Mouse (Mus musculus): ENCODE measurements at regions not wholly inside any gene's neighbourhood (a gene's known extent, or its start where the extent isn't known, plus 50 kb on each side); places are given as distances from the start of the nearest gene placed in this dataset.
A peak's percentile ranks its signal among the peaks of the same experiment; 100 is the strongest.
"Not testable (repeated sequence)": the region's sequence is repeated elsewhere in the genome, so short reads cannot be mapped to it uniquely, and the experiment has no call there.

DNA sequence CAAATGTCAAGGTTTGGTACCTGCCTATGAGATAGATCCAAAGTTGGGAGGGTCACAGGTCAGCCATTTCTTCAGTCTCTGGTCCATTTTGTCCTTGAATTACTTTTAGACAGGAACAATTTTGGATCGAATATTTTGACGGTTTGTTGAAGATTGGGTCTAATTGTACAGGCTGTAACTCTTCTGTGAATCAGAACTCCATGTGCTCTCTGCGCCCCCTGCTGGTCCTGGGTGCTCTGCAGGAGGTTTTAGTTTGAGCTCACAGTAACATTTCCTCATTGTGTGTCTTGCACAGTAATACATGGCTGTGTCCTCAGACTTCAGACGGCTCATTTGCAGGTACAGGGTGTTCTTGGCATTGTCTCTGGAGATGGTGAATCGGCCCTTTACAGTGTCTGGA, 158.1 kb downstream of the Adam6a start:
- WGBS = 64% methylated on average over 5 of the region's 5 CpGs
- H3K4me3 ChIP-seq (replicated peaks; ENCODE audit: insufficient read depth, low read depth, low read length); DNase-seq; H3K27me3 ChIP-seq (ENCODE audit: control insufficient read depth, insufficient read depth, low read length); H3K27ac ChIP-seq (ENCODE audit: insufficient read depth, low read length); H3K4me1 ChIP-seq (ENCODE audit: control insufficient read depth, insufficient read depth, low read length): not testable (repeated sequence)

DNA sequence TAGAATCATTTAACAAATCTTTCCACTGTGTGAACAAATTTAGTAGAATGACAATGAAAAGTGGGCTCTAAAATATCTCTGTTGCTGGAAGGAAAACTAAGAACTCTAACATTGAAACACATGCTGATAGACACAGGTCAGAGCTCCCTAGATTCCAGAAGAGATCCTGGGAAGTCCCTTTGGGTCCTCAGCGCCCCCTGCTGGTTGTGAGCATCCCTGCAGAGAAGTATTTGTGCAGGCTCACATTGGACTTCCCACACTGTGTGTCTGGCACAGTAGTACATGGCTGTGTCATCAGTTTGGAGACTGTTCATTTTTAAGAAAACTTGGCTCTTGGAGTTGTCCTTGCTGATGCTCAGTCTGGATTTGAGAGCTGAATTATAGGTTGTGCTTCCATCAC, 172.7 kb downstream of the Adam6a start:
- not testable (repeated sequence) for H3K27ac ChIP-seq (ENCODE audit: insufficient read depth, low read length); H3K4me1 ChIP-seq (ENCODE audit: control insufficient read depth, insufficient read depth, low read length); H3K27me3 ChIP-seq (ENCODE audit: control insufficient read depth, insufficient read depth, low read length); H3K4me3 ChIP-seq (replicated peaks; ENCODE audit: insufficient read depth, low read depth, low read length)
- WGBS = 0% methylated on average over 1 of the region's 1 CpGs
- peak in 1 of 2 experiments; percentile 6 for DNase-seq

DNA sequence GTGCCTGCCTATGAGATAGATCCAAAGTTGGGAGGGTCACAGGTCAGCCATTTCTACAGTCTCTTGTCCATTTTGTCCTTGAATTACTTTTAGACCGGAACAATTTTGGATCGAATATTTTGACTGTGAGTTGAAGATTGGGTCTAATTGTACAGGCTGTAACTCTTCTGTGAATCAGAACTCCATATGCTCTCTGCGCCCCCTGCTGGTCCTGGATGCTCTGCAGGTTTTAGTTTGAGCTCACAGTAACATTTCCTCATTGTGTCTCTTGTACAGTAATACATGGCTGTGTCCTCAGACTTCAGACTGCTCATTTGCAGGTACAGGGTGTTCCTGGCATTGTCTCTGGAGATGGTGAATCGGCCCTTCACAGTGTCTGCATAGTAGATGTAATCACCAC, 192.1 kb downstream of the Adam6a start:
- WGBS = 62% methylated on average over 4 of the region's 4 CpGs
- TF ChIP-seq CTCF (IDR thresholded peaks at IDR 0.05; ENCODE audit: borderline replicate concordance, insufficient read depth, low read depth, low read length) = no peak
- TF ChIP-seq POLR2A (IDR thresholded peaks at IDR 0.05; ENCODE audit: borderline replicate concordance, insufficient read depth, low read length) = no peak
- H3K4me1 ChIP-seq (ENCODE audit: control insufficient read depth, insufficient read depth, low read length) = no peaks in the 10 kb centered on the region
- H3K27me3 ChIP-seq (ENCODE audit: control insufficient read depth, insufficient read depth, low read length) = no peaks in the 10 kb centered on the region
- no peak overlapping the region for H3K4me3 ChIP-seq (replicated peaks; ENCODE audit: insufficient read depth, low read depth, low read length)
- H3K27ac ChIP-seq (ENCODE audit: insufficient read depth, low read length) = no peak overlapping the region
- DNase-seq = no peak

DNA sequence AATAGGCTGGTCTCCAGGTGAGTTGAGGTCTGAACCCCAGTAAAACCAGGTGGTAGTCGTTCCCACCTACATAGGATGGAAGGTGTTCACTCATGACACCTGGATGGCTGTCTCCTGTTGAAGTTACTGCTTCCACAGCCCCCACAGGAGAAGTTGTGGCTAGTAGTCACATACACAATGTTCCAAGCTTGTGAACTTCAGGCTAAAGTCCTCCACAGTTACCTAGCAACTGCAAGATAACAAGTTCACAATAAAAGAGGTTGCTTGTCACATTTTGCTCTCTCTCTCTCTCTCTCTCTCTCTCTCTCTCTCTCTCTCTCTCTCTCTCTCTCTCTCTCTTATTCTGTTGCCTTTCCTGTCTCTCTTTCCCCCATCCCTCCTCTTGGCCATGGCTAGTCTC, 202.6 kb downstream of the Adam6a start:
- H3K4me3 ChIP-seq (replicated peaks; ENCODE audit: insufficient read depth, low read depth, low read length) = no peak overlapping the region
- no peak for TF ChIP-seq POLR2A (IDR thresholded peaks at IDR 0.05; ENCODE audit: borderline replicate concordance, insufficient read depth, low read length)
- TF ChIP-seq CTCF (IDR thresholded peaks at IDR 0.05; ENCODE audit: borderline replicate concordance, insufficient read depth, low read depth, low read length) = no peak
- WGBS = 39% methylated on average over 1 of the region's 1 CpGs
- H3K27me3 ChIP-seq (ENCODE audit: control insufficient read depth, insufficient read depth, low read length) = no peaks in the 10 kb centered on the region
- no peak overlapping the region for H3K27ac ChIP-seq (ENCODE audit: insufficient read depth, low read length)
- DNase-seq = no peak
- no peaks in the 10 kb centered on the region for H3K4me1 ChIP-seq (ENCODE audit: control insufficient read depth, insufficient read depth, low read length)

DNA sequence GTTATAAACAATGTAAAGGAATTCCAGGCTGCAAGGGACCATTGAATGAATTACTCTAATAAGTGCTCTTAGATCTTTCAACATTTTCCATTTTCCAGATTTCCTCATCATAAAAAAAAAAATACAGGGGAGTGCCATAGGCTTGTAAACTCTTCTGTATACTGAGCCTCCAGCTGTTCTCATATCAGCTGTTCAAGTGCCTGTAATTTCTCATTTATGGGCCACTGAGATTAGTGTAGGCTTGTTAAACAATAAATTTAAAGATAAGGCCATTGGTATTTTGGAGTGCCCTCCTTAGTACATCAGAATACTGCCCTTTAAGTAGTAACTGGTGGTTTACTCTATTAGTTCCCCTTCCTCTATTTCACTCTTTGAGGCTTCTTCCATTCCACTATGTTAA, 204.3 kb downstream of the Adam6a start:
- TF ChIP-seq POLR2A (IDR thresholded peaks at IDR 0.05; ENCODE audit: borderline replicate concordance, insufficient read depth, low read length) = no peak
- no peak for TF ChIP-seq CTCF (IDR thresholded peaks at IDR 0.05; ENCODE audit: borderline replicate concordance, insufficient read depth, low read depth, low read length)
- Histone ChIP-seq H3K4me3 (replicated peaks; ENCODE audit: insufficient read depth, low read depth, low read length) (no peak overlapping the region), H3K27ac (ENCODE audit: insufficient read depth, low read length) (no peak overlapping the region), H3K27me3 (ENCODE audit: control insufficient read depth, insufficient read depth, low read length) (no peaks in the 10 kb centered on the region), H3K4me1 (ENCODE audit: control insufficient read depth, insufficient read depth, low read length) (no peaks in the 10 kb centered on the region)
- DNase-seq = no peak

DNA sequence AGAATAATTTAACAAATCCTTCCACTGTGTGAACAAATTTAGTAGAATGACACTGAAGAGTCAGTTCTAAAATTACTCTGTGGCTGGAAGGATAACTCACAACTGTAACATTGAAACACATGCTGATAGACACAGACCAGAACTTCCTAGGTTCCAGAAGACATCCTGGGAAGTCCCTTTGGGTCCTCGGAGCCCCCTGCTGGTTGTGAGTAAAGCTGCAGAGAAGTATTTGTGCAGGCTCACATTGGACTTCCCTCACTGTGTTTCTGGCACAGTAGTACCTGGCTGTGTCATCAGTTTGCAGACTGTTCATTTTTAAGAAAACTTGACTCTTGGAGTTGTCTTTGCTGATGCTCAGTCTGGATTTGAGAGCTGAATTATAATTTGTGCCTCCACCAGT, 225.9 kb downstream of the Adam6a start:
- Histone ChIP-seq H3K4me3 (replicated peaks; ENCODE audit: insufficient read depth, low read depth, low read length) (no peak overlapping the region), H3K4me1 (ENCODE audit: control insufficient read depth, insufficient read depth, low read length) (no peaks in the 10 kb centered on the region), H3K27ac (ENCODE audit: insufficient read depth, low read length) (no peak overlapping the region), H3K27me3 (ENCODE audit: control insufficient read depth, insufficient read depth, low read length) (no peaks in the 10 kb centered on the region)
- TF ChIP-seq CTCF (IDR thresholded peaks at IDR 0.05; ENCODE audit: borderline replicate concordance, insufficient read depth, low read depth, low read length) (no peak), POLR2A (IDR thresholded peaks at IDR 0.05; ENCODE audit: borderline replicate concordance, insufficient read depth, low read length) (no peak)
- no peak for DNase-seq
- WGBS = 41% methylated on average over 1 of the region's 1 CpGs

DNA sequence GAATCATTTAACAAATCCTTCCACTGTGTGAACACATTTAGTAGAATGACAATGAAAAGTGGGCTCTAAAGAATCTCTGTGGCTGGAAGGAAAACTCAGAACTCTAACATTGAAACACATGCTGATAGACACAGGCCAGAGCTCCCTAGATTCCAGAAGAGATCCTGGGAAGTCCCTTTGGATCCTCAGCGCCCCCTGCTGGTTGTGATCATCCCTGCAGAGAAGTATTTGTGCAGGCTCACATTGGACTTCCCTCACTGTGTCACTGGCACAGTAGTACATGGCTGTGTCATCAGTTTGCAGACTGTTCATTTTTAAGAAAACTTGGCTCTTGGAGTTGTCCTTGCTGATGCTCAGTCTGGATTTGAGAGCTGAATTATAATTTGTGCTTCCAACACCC, 252.2 kb downstream of the Adam6a start:
- H3K27ac ChIP-seq (ENCODE audit: insufficient read depth, low read length); H3K27me3 ChIP-seq (ENCODE audit: control insufficient read depth, insufficient read depth, low read length); H3K4me1 ChIP-seq (ENCODE audit: control insufficient read depth, insufficient read depth, low read length); DNase-seq; H3K4me3 ChIP-seq (replicated peaks; ENCODE audit: insufficient read depth, low read depth, low read length): not testable (repeated sequence)
- WGBS = 0% methylated on average over 1 of the region's 1 CpGs

DNA sequence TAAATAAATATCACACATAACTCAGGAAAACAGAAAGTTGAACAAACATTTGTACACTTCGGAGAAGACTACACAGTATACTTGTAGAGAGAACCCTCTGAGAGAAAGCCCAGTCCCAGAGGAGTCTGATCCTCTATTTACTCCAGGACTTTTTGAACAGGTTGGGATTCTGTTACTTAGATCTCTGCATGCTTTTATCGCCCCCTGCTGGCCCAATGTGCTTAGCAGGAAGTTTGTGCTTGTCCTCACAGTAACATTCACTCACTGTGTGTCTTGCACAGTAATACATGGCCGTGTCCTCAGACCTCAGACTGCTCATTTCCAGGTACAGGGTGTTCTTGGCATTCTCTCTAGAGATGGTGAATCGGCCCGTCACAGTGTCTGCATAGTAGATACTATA, 282.7 kb downstream of the Adam6a start:
- Histone ChIP-seq H3K27ac (ENCODE audit: insufficient read depth, low read length) (no peak overlapping the region), H3K4me3 (replicated peaks; ENCODE audit: insufficient read depth, low read depth, low read length) (no peak overlapping the region), H3K27me3 (ENCODE audit: control insufficient read depth, insufficient read depth, low read length) (no peaks in the 10 kb centered on the region), H3K4me1 (ENCODE audit: control insufficient read depth, insufficient read depth, low read length) (no peaks in the 10 kb centered on the region)
- no peak for DNase-seq
- no peak for TF ChIP-seq CTCF (IDR thresholded peaks at IDR 0.05; ENCODE audit: borderline replicate concordance, insufficient read depth, low read depth, low read length)
- no peak for TF ChIP-seq POLR2A (IDR thresholded peaks at IDR 0.05; ENCODE audit: borderline replicate concordance, insufficient read depth, low read length)
- 62% methylated on average over 5 of the region's 5 CpGs for WGBS

DNA sequence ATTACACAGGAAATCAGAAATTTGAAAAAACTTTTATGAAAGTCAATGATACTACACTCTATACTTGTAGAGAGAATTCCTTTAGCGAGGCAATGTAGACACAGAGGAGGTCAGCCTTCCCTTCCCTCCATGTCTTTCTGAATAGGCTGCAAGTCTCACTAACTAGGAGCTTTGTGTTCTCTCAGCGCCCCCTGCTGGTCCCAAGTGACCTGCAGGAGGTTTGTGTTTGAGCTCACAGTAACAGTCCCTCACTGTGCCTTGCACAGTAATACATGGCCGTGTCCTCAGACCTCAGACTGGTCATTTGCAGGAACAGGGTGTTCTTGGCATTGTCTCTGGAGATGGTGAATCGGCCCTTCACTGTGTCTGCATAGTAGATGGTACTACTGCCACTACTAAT, 315.2 kb downstream of the Adam6a start:
- WGBS = 42% methylated on average over 4 of the region's 4 CpGs
- no peak for DNase-seq
- Histone ChIP-seq H3K27me3 (ENCODE audit: control insufficient read depth, insufficient read depth, low read length) (no peaks in the 10 kb centered on the region), H3K27ac (ENCODE audit: insufficient read depth, low read length) (no peak overlapping the region), H3K4me1 (ENCODE audit: control insufficient read depth, insufficient read depth, low read length) (no peaks in the 10 kb centered on the region), H3K4me3 (replicated peaks; ENCODE audit: insufficient read depth, low read depth, low read length) (no peak overlapping the region)
- TF ChIP-seq CTCF (IDR thresholded peaks at IDR 0.05; ENCODE audit: borderline replicate concordance, insufficient read depth, low read depth, low read length) = no peak
- TF ChIP-seq POLR2A (IDR thresholded peaks at IDR 0.05; ENCODE audit: borderline replicate concordance, insufficient read depth, low read length) = no peak

Data from cerebellum, adult 2 months (tissue).